Mouse (Mus musculus) kidney, embryonic 16.5 days (tissue): Measurements from ENCODE around the gene Gm44790. TPM values are rescaled to one million over a fixed set of nuclear protein-coding genes. Genes with fewer than 3 reads are reported as not detected.

ENCODE experiments used
- ATAC-seq: fragments of 200-750 bp; cut with Nextera tagmentation; 2 replicates; pipeline ENCODE4 v1.8.0; 2017; ENCODE audit warnings: moderate TSS enrichment; ENCODE audit not compliant: low FRiP score, low TSS enrichment
- H3K27ac ChIP-seq: fragments of 300-500 bp; sonication (generic); 2 replicates; pipeline ENCODE4 v1.5.1; 2014; ENCODE audit warnings: low read length
- H3K27me3 ChIP-seq: fragments of 300-500 bp; sonication (generic); 2 replicates; pipeline ENCODE4 v1.6.1; 2014; ENCODE audit warnings: low read length, control low read depth, mixed read lengths; ENCODE audit not compliant: insufficient read depth
- H3K36me3 ChIP-seq: fragments of 300-500 bp; sonication (generic); 2 replicates; pipeline ENCODE4 v1.6.1; 2014; ENCODE audit warnings: low read length, control low read depth, mixed read lengths; ENCODE audit not compliant: insufficient read depth
- H3K4me1 ChIP-seq: fragments of 300-500 bp; sonication (generic); 2 replicates; pipeline ENCODE4 v1.6.1; 2014; ENCODE audit warnings: low read length, control low read depth, mixed read lengths; ENCODE audit not compliant: insufficient read depth
- H3K4me2 ChIP-seq: fragments of 300-500 bp; sonication (generic); replicated peaks from 2 replicates; pipeline ENCODE4 v1.6.1; 2014; ENCODE audit warnings: low read depth, low read length
- H3K4me3 ChIP-seq: fragments of 300-500 bp; sonication (generic); 2 replicates; pipeline ENCODE4 v1.5.1; 2014; ENCODE audit warnings: mild to moderate bottlenecking, low read length
- H3K9ac ChIP-seq: fragments of 300-500 bp; sonication (generic); replicated peaks from 2 replicates; pipeline ENCODE4 v1.6.1; 2014; ENCODE audit warnings: low read length
- H3K9me3 ChIP-seq: fragments of 300-500 bp; sonication (generic); 2 replicates; pipeline ENCODE4 v1.6.1; 2016; ENCODE audit warnings: low read length, control low read depth
- WGBS: fragments of 180-500 bp; shearing (Covaris S2); extraction: QIAGEN DNeasy Blood & Tissue Kit; methylation state at CpG from one replicate; pipeline ENCODE4 v1.1.7; 2014; 5-methylcytosine and 5-hydroxymethylcytosine counted together
- polyA plus RNA-seq: library from polyadenylated mRNA; unstranded; fragments of >200 nt; fragmentation: Nextera tagmentation; extraction: Ambion mirVana; gene quantifications from 2 replicates; pipeline ENCODE4 v1.2.1, GENCODE M21; 2015

The Gm44790 gene
- polyA plus RNA-seq, 1 experiment from 2014 or later = not detected

- Histone ChIP-seq H3K9ac (no peak overlapping the region), H3K4me2 (no peak overlapping the region), H3K4me1 (peaks cover 55% of the 10 kb centered on the region), H3K36me3 (no peaks in the 10 kb centered on the region), H3K4me3 (no peak overlapping the region), H3K27me3 (no peaks in the 10 kb centered on the region), H3K27ac (no peak overlapping the region), H3K9me3 (no peaks in the 10 kb centered on the region)
- no peak for ATAC-seq
- 96% methylated on average over 7 of the region's 7 CpGs for WGBS
These were observed 68.3 kb downstream of the Gm44790 start for GRCm38 (mm10) chr6:86494767-86495166.

Other genes starting within 250 kb of the Gm44790 start
- gene Tgfa, start 231.4 kb upstream of the Gm44790 start, polyA plus RNA-seq = 7.7 and 9.1 TPM in 2 replicates
- gene Fam136a, start 61.0 kb upstream of the Gm44790 start, polyA plus RNA-seq = 145 and 146 TPM in 2 replicates
- 575 and 578 TPM in 2 replicates for gene Snrpg, start 55.4 kb upstream of the Gm44790 start, polyA plus RNA-seq
- gene Pcyox1, start 29.5 kb upstream of the Gm44790 start, polyA plus RNA-seq = 113 and 119 TPM in 2 replicates
- gene Tia1, start 22.4 kb upstream of the Gm44790 start, polyA plus RNA-seq = 187 and 221 TPM in 2 replicates
- gene C87436, start 11.7 kb downstream of the Gm44790 start, polyA plus RNA-seq = 22.0 and 28.4 TPM in 2 replicates
- gene Pcbp1, start 99.7 kb downstream of the Gm44790 start, polyA plus RNA-seq = 195 and 234 TPM in 2 replicates
- 0.89 and 0.99 TPM in 2 replicates for gene Asprv1, start 201.5 kb downstream of the Gm44790 start, polyA plus RNA-seq
- gene Mxd1, start 242.5 kb downstream of the Gm44790 start, polyA plus RNA-seq = 11.8 and 11.9 TPM in 2 replicates